Mouse (Mus musculus): ENCODE results near the gene Zpld1.

Gene Zpld1

DNA sequence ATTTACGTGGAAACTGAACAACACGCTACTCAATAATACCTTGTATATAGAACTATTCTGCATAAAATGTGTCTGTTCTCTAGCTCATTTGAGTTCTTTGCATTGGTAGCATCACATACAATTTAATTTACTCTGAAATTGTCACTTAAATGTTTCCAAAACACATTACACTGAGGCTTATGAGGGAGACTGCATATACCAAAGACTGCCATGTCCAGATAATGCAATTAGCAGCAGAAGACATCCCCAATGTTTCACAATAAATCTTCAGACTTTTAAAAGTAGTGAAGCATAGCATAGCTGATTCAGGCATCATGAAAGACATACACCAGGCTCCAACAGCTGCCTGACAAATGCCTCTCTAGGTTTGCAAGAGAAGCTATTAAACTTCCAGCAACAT, at the start of gene Zpld1:
Zpld1 (minus strand) TSS at position 101 of the 400 bp plus-strand sequence.
- no peak for DNase-seq (ENCODE audit: low read depth)

DNA sequence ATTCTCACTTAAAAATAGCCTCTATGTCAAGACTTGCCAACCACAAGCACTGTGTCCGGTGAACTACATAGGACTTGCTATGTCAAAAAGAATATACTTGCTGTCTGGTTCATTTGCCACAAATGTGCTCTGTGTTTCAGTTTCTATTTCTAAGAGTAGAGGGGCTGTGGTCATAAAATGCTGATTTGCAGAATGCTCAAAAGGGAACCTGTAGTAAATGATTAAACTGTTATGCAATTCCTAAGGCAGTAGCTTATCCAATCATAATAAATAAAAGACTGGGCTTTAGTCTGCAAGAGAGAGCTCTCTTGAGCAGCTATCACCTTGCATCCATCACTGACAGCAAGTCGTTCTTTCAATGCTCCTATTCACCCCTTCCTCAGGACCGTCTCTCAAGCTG, 47.9 kb upstream of the Zpld1 start:
- DNase-seq (ENCODE audit: low read depth): no peak

DNA sequence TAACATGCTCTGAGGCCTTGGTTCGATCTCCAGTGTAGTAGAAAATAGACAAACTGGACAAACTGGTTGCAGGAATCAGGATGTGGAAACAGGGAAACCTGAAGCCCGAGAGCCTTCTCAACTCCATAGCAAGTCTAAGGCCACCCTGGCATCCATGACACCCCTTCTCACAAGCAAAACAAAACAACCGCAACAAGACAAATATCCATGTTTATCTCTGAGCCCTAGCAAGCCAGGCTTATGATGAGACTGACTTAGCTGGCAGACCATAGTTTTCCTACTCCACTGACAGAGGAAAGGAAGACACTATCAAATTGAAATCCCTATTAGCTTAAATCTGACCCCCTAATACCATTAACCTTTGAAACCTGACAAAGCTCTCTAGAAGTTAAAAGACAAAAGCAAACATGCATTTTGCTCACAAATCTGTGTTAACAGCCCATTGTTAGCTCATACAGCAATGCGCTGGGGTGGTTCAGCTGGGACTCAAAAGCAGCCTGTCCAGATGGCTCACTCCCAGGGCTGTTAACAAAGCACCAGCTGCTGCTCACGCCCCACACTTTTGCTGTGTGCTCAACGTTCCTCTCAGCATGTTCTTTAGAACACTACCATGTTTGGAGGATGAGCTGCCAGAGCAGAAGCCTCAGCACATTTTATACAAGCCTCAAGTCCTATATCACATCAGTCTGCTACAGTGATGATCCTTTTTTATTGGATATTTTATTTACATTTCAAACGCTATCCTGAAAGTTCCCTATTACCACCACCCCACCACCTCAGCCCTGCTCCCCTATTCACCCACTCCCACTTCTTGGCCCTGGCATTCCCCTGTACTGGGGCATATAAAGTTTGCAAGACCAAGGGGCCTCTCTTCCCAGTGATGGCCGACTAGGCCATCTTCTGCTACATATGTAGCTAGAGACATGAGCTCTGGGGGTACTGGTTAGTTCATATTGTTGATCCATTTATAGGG, 24.0 kb upstream of the Zpld1 start:
- no peak for DNase-seq (ENCODE audit: low read depth)

DNA sequence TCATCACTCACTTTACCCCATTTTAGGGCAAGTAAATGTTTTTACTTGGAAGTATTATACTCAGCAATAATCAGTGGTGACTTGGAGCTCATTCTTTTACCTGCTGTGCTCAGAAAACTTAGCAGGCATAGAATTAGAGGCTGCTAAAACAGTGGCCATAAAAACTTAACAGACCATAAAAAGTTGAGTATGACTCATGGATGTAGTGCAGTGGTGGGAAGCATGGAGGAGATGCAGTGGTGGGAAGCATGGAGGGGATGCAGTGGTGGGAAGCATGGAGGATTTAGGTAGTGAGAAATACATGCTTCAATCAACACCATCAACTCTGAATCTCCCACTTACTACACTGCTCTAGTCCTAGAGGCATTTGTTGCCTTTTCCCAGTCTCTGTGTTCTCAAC, 19.2 kb upstream of the Zpld1 start:
- DNase-seq (ENCODE audit: low read depth): no peak

DNA sequence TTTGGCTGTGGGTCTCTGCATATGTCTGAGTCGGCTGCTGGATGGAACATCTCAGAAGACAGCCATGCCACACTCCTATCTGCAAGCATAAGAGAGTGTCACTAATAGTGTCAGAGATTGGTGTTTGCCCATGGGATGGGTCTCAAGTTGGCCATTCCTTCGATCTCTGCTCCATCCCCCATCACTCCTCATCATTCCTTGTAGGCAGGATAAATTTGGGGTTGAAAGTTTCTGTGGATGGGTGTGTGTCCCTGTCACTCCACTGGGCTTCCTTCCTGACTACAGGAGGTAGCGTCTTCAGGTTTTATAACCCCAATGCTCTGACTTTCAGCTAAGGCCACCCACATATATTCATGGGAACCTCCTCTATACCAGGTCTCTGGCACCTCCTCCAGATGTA, 14.3 kb upstream of the Zpld1 start:
- DNase-seq (ENCODE audit: low read depth): no peak

DNA sequence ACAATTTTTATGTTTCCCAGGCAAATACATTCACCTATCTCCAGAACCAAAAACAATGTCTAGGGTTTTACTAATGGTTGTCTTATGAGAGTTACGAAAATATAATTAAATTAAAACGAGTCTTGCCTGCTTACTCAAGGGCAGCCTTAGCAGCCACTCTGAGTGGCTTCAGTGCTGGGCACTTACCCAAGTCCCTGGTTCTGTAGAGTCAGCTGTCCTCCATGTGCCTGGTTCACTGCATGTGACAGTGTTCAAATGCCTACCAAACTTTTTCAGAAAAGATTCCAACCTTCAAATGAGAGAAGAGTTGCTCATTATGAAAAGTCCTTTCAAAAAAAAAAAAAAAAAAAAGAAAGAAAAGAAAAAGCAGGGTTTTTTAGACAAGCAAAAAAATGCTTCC, 15.1 kb downstream of the Zpld1 start:
- DNase-seq (ENCODE audit: low read depth): no peak

DNA sequence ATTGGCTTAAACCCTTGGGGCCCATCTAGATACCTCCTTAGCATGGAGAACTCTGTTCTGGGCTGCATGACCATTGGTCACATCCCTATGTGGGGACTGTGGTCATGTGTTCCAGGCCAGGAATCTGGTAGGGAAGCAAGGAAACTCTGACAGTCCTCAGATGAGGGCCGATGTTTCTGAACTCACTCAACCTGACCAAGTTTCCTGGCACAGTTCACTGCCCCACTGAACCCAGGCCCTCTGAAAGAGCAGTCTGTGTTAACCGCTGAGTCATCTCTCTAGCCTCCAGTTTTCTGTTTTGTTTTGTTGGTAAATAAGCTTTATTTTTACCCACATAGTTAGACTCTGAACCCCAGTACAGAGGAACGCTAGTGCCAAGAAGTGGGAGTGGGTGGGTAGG, 20.3 kb downstream of the Zpld1 start:
- no peak for DNase-seq (ENCODE audit: low read depth)

DNA sequence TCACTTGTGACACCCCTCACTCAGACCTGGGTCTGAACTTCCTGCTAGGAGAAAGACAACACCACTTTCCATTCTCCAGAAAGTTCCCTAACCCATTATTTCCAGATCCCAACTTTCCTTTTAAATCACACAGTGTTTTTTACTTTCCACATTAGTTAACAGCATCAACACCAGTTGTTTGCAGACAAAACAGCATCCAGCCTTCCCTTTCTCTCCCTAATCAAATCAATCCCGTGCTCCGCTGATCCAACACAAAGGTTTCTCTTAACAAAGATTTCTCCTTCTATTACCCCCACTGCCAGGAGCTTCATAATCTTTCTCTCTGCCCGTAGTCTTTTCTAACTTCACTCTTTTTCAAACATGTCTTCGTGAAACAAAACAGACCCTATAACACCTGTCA, 32.5 kb downstream of the Zpld1 start:
- no peak for DNase-seq (ENCODE audit: low read depth)

DNA sequence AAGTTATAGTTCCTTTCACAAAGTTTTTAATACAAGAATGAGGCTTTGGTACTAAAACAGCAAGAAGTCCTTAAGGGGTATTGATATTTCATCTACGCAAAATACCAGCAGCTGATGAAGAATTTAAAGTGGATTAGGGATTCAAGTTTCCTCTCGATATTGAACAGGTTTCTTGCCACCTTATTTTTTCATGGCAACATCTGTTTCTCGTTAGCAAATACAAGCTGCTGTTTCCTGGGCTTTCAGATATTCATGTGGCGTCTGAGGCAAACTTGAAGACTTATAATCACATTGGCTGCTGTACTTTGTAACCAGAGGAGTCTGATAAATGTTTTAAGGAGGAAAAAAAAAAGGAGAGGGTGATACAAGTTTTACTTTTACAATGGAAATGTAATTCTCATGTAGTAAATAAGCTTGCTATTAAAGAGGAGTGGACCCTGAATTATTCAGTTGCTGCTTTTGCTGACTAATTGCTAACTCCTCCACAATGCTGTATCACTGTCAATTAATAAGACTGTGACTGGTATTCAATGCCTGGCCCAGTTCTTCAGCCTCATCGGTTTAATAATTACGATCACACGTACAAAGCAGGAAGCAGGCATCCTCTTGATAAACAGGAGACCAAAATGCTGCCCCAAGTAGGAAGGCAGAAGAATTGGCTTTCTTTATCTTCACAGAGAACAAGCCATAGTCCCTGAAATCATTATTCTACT, 36.8 kb downstream of the Zpld1 start:
- DNase-seq (ENCODE audit: low read depth): no peak

DNA sequence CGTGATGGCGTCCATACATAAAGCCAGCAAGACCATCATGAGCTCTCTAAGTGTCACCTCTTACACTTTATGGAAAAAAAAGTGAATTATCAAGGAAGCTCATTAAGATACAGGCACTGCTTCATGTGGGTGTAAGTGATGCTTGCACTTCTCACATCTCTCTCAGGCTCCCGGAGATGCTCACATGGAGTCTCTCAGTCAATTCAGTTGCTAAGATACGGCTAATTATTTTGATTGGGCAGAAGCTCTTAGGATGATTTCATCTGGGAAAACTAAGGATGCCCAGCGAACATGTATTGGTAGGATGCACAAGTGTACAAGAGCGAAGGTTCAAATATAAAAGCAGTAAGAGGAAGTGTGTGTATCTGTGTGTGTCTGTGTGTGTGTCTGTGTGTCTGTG, 38.1 kb downstream of the Zpld1 start:
- no peak for DNase-seq (ENCODE audit: low read depth)

DNA sequence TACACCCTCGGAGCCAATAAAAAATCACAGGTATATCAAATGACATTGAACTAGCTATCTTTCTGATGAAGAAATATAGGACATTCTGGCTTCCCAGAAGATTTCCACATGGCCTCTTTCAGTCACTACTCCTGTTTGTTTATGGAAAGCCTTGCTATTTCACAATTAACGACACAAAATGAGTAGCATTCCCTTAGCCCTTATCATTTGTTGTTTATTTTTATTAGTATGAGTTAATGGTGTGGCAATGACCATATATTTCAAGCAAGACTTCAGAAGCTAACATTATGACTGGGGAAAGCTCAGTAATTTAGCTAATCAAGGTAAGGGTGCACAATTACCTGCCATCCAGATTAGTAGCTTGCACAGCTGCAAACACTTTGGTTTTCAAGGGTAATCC, 56.8 kb downstream of the Zpld1 start:
- no peak for DNase-seq (ENCODE audit: low read depth)

DNA sequence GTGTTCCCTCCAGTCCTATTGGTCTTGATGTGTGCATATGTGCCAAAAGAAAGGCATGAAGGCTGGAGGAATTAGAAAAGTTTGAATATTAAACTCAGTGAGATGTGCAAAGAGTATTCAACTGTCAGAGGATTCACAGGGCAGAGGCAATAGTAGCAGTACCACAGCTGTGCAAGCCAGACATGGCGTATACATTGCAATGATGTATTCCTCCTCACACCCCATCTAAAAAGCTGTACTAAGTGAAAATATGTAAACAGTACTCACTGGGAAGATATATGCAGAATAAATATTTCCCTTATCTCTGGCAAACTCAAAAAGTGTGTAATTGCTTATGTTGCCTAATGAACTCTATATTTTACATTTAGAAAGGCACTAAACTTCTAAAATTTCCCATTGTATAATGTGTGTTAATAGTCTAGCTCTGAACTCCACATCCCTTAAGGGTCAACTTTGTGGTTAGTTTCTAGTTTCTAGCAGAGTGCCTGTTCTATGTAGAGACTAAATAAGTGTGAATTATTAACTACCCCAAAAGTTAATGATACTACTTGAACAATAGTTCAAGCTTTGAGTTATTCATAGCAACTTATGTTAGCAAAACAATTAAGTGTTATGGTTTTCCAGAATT, 68.7 kb downstream of the Zpld1 start:
- no peak for DNase-seq (ENCODE audit: low read depth)

DNA sequence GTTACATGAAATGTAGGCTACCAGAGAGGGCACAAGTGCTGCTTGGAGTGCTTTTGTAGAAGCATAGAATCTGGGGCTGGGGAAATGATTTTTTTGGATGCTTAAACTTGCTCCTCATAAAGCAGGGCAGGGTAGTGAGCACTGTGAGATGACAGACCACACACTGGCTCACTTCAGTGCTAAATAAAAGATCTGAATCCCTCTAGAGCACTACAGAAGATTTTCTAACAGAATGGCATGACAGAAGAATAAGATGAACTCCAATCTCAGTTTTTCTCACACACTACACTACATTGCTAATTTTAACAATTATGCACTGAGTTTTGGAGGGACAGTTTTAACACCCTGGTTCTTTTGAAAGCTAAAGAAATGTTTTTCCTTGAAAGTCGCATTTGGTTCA, 93.8 kb downstream of the Zpld1 start:
- DNase-seq (ENCODE audit: low read depth): no peak

DNA sequence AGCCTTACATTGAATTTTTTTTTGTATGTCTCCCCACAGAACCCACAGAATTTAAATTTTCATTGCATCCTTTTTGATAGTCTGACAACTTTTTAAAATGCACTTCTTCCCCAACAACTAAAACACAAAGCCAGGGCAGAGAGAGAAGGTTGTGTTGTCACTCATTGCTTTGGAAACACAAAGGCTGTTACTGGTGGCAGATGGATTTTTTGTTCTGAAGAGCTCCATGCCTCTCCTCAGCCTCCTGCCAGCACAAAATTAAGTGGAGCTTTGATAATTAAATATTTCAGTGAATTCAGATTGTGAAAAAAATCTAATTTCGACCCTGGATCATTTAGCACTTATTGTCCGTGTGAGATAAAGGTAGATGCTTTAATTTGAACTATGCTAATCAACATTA, 107.4 kb downstream of the Zpld1 start:
- no peak for DNase-seq (ENCODE audit: low read depth)

DNA sequence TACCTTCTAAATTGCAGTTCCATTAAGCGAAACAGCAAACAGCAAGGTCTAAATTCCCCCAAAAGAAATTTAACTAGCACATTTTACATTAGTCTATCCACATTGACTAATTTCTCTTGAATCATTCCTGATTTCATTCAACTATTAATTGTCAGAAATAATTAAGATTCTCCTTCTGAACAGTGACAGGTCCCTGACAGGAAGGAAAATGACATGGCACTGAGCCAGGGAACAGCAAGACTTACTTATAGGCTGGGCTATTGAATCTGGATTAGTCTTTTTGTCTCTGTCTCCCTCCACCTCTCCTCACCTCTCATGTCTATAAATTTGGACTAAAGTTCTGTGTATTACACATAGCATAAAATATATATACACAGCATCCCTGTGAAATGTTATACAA, 112.4 kb downstream of the Zpld1 start:
- no peak for DNase-seq (ENCODE audit: low read depth)

Measured in naive thymus-derived CD4-positive, alpha-beta T cell, adult 2 months (primary cell).